8 mouse cellular contexts compared by ENCODE assay signal in genomic region chr17:34119249-34120179, GRCm38 (mm10). TPM values are rescaled to one million over a fixed set of nuclear protein-coding genes. Genes with fewer than 3 reads are reported as not detected.
DNase-seq lines count a peak whose midpoint lies in the region; ATAC-seq lines count a peak whose summit lies in the region.

H2-DMa (plus strand) TSS chr17:34119541.

- peak; percentile 99 for DNase-seq in adrenal gland, adult (ENCODE audit: inconsistent age in 2 of 2, low spot score in 1 of 2)
- peak; percentile 99 for DNase-seq in embryo, embryonic 10.5 days (ENCODE audit: low spot score)
- DNase-seq in gastrocnemius, postnatal 14 days = peak; percentile 98
- peak; percentile 99 for DNase-seq in left cerebral cortex, postnatal 10 days (ENCODE audit: extremely low spot score in 1 of 2, low spot score in 2 of 2)
- peak; percentile 100 for DNase-seq in right cerebral cortex, postnatal 25 days
- peak; percentile 98 to 99 for DNase-seq in urinary bladder, postnatal 4 days (ENCODE audit: low spot score in 2 of 2)

- intact Hi-C loops in gastrocnemius, postnatal 14 days (cut with DNase I; ENCODE audit: low total_unique reads) = no loop called here
- intact Hi-C loops in left cerebral cortex, postnatal 10 days (cut with DNase I) = no loop called here

- ATAC-seq in inflammation-experienced regulatory T-cells, adult 6 months = peak; percentile 76
- peak; percentile 54 for ATAC-seq in megakaryocyte-erythroid progenitor cell, adult 5-6 weeks (replicated peaks; ENCODE audit: low FRiP score, low TSS enrichment, poor library complexity, severe bottlenecking)

RNA-seq across cellular contexts. Expression of gene H2-DMa, which starts in this region (rescaled TPM):
- 1 to 10 TPM; 2.3 to 3.6 TPM for total RNA-seq in gastrocnemius, postnatal 14 days (2021)
- 100 to 1,000 TPM in 2 of 3 experiments, 10 to 100 TPM in 1; 75.8 to 241 (median 198) TPM for polyA plus RNA-seq in inflammation-experienced regulatory T-cells, adult 6 months (2017; shearing (Covaris generic))
- total RNA-seq in left cerebral cortex, postnatal 10 days (2021) = 10 to 100 TPM; 26.6 to 27.7 TPM
- 26.4 and 41.6 TPM in 2 replicates for total RNA-seq in megakaryocyte-erythroid progenitor cell, adult 5-6 weeks (2014; fragmentation: Nextera tagmentation)
- 35.0 and 36.7 TPM in 2 replicates for total RNA-seq in megakaryocyte-erythroid progenitor cell, adult 5-6 weeks (2017)

Comparison
In these comparisons a context has a peak if more than half of its experiments do, and no peak if none do; other contexts are left out.
1. Peak in every context shown above with its lines: DNase-seq and ATAC-seq.
2. RNA of gene H2-DMa (total RNA-seq): 26.4 to 41.6 TPM in megakaryocyte-erythroid progenitor cell, adult 5-6 weeks and 26.6 to 27.7 TPM in left cerebral cortex, postnatal 10 days; 2.3 to 3.6 TPM in gastrocnemius, postnatal 14 days; every median in the first group is over 4 times any median in the second.